Mouse (Mus musculus) layer of hippocampus, postnatal 25 days (tissue): ENCODE results near the gene Nipal1. TPM values are rescaled to one million over a fixed set of nuclear protein-coding genes. Genes with fewer than 3 reads are reported as not detected.

ENCODE experiments used
- DNase-seq, 2 experiments: peaks; one replicate each; pipeline ENCODE4 v3.0.0; 2022; ENCODE audit warnings: mixed read lengths in 2 of 2, low spot score in 1 of 2; ENCODE audit errors: extremely low spot score in 1 of 2
- total RNA-seq, 2 experiments: library from RNA; stranded (reverse); gene quantifications; 2 replicates each; pipeline ENCODE4 v1.2.3; 2021

Nipal1 gene
- total RNA-seq, 2 experiments from 2014 or later = not detected

DNA sequence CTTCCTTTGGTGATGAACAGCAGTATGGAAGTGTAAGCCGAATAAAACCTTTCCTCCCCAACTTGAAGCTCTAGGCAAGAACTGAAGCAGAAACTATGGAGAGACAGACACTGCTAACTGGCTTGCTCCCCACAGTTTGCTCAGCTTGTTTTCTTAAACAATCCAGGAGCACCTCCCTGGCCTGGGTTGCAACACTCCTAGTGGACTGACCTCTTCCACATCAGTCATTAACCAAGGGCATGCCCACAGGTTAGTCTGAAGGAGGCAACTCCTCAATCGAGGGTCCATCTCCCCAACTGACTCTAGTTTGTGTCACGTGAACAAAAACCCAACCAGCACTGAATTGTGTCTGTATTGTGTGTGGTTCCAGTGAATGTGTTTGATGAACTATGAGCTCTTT, 17.3 kb downstream of the Nipal1 start:
- no peak for DNase-seq

GRCm38 (mm10) chr5:72665281-72665680, 17.7 kb downstream of the Nipal1 start:
- DNase-seq = peak; percentile 24 to 71

- no peak for DNase-seq
These were observed 18.8 kb downstream of the Nipal1 start for GRCm38 (mm10) chr5:72666428-72666827.

DNA sequence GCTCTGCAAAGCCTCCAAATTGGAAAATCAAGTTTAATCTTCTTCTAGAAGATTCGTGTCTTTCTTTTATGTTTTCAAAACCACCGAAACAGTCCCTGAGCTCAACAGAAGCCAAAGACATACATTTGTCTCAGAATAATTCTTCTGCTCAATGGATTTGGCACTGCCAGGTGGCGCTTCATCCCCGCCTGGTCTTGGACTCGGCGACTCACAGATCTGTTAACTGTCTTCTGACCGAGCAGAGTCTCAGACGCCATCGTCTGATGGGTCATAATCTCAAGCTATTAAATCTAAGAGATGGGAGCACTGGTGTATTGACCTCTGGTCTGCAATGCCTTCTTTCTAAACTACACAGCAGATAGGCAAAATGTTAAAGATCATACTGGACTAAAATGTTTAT, 20.8 kb downstream of the Nipal1 start:
- no peak for DNase-seq

DNA sequence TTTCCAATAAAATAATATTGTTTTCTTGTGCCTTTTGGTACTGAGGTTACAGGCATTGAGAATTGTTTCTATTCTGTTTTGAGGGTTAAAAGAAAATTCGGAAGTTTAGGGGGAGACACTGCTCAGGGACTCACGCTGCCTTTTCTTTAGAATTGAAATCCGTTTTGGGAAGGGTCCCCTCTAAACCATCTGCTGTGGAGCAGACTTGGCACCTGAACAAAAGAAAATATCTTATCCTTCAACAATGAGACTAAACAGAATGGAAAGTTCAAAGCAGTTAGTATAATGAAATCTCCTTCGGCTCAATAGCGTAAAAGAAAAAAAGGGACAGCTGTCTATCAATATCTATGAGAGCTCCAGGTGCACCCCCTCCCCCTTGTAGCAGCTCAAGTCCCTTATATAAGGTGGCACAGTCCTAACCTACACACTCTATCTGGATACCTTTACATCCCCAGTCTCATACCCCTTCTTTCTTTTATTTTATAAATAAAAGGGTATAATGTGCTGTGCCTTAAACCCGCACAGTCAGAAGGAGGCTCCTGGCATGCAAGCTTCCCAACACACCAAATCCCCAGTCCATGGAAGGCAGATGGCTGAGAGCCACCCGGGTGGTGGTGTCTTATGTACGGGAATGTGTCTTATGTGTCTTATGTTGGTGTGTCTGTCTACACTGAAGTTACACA, 23.6 kb downstream of the Nipal1 start:
- DNase-seq = no peak

DNA sequence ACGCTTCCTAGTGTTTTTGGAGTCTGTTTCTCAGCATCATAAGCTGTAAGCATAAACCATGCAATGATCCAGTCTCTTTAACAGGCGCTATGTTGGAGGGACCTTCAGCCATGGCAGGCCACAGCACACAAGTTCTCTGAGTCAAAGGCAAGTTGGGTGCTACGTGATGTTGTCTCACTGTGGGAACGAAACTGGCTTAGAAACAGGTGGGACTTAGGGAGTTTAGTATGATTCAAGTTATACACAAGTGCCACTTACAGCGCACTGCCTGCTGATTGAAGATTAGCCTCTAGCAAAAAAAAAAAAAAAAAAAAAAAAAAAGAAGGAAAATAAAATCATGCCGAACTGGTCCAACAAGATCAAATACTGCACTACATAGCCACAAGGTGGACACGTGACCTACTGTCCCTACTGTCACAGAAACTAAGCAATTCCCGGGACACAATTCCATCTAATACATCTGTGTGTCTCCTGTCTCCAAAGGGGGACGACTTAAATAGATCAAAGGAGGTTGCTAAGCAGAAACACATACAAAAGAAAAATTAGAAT, 27.5 kb downstream of the Nipal1 start:
- DNase-seq = no peak

- DNase-seq = no peak
These were observed 33.9 kb downstream of the Nipal1 start for GRCm38 (mm10) chr5:72681451-72681850.

DNA sequence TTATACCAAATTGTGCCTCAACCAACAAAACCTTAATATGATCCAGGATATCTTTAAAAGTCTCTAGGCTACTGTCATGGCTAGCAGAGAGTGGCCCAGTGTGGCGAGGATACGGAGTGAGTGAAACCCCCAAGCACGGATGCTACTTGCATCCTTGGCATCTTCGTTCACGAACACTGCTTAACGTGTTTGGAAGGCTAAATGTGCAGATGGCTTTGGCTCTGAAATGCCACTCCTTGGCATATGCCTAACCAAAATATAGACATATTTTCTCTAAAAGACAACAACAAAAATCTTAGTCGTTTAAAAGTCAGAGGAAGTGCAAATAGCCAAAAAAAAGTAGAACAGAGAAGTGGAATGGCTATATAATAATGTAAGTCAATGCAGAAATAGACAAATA, 42.0 kb downstream of the Nipal1 start:
- no peak for DNase-seq

DNA sequence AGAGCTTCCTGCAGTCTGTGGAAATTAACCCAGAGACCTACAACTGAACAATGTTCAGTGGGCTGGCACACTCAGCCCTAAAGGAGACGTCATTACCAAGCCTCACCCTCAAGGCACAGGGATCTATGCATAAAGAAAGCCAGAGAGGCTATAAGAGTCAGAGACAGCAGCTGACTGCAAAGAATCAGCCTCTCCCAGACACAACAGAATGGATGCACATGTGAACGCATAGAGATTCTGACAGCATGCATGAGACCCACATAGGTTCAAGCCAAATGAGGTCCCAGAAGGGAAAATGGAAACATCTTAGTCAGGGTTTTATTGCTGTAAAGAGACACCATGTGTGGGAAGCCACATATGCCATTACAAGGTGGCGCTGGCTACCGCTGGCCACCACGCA, 42.9 kb downstream of the Nipal1 start:
- no peak for DNase-seq

DNA sequence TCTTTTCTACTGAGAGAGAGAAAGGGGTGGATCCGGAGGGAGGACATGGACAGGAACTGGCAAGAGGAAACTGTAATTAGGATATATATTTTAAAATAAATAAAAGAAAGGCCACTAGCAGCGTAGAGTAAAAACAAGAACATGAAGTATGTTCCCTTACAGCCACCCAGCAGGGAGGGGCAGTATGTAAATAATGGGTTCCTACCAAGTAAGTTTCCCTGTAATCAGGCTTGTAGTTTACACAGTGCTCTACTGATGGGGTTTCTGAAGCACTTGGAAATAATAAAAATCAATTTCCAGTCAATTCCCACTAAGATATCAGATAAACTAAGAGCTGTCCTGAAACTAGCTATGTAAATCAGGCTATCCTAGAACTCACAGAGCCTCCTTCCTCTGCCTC, 47.1 kb downstream of the Nipal1 start:
- DNase-seq = no peak

- peak; percentile 15 to 25 for DNase-seq
These were observed 48.9 kb downstream of the Nipal1 start for GRCm38 (mm10) chr5:72696491-72696890.

- no peak for DNase-seq
These were observed 50.7 kb downstream of the Nipal1 start for GRCm38 (mm10) chr5:72698343-72698742.

- DNase-seq = no peak
These were observed 51.4 kb downstream of the Nipal1 start for GRCm38 (mm10) chr5:72698818-72699499.

GRCm38 (mm10) chr5:72699500-72699818, 51.9 kb downstream of the Nipal1 start:
- no peak for DNase-seq

GRCm38 (mm10) chr5:72702202-72702601, 54.6 kb downstream of the Nipal1 start:
- DNase-seq = no peak

GRCm38 (mm10) chr5:72706095-72706494, 58.5 kb downstream of the Nipal1 start:
- no peak for DNase-seq

GRCm38 (mm10) chr5:72706722-72707121, 59.1 kb downstream of the Nipal1 start:
- no peak for DNase-seq

- DNase-seq = no peak
These were observed 61.9 kb downstream of the Nipal1 start for GRCm38 (mm10) chr5:72709451-72709850.

DNA sequence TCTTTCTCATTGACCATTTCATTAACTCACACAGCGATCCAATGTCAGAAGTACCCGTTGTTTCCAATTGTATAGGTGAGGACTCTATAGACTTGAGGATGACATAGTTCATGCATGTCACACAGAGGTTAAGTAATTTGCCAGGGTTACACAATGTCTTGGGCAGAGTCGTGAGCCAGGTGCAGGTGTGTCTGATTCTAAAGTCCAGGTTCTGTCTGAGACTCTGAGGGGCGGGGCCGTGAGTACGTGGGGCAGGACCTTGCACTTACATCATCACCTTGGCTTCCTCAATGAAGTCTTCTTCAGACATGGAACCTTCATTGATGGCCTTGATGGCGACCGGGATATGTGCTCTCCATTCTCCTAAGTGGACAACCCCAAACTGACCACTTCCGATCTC, 62.4 kb downstream of the Nipal1 start:
- no peak for DNase-seq

- DNase-seq = peak; percentile 36 to 87
These were observed 63.1 kb downstream of the Nipal1 start for GRCm38 (mm10) chr5:72710572-72711278.

- DNase-seq = no peak
These were observed 73.0 kb downstream of the Nipal1 start for GRCm38 (mm10) chr5:72720587-72720986.
